Mouse (Mus musculus) intestine, postnatal 0 days (tissue): Measurements from ENCODE around the gene Bend5. TPM values are rescaled to one million over a fixed set of nuclear protein-coding genes. Genes with fewer than 3 reads are reported as not detected.

Source experiments
- ATAC-seq: fragments of 200-750 bp; cut with Nextera tagmentation; 2 replicates; pipeline ENCODE4 v1.8.0; 2017; ENCODE audit warnings: mild to moderate bottlenecking, moderate TSS enrichment, moderate library complexity
- H3K27ac ChIP-seq: fragments of 300-500 bp; sonication (generic); 2 replicates; pipeline ENCODE4 v1.5.1; 2014; ENCODE audit warnings: mild to moderate bottlenecking, low read depth, low read length, moderate library complexity
- H3K27me3 ChIP-seq: fragments of 300-500 bp; sonication (generic); replicated peaks from 2 replicates; pipeline ENCODE4 v1.6.1; 2014; ENCODE audit warnings: low read length, mixed read lengths; ENCODE audit not compliant: control insufficient read depth, insufficient read depth
- H3K36me3 ChIP-seq: fragments of 300-500 bp; sonication (generic); 2 replicates; pipeline ENCODE4 v1.6.1; 2014; ENCODE audit warnings: mild to moderate bottlenecking, moderate library complexity; ENCODE audit not compliant: control insufficient read depth, insufficient read depth
- H3K4me1 ChIP-seq: fragments of 300-500 bp; sonication (generic); replicated peaks from 2 replicates; pipeline ENCODE4 v1.6.1; 2014; ENCODE audit warnings: antibody characterized with exemption, low read length, mixed read lengths; ENCODE audit not compliant: control insufficient read depth, insufficient read depth
- H3K4me2 ChIP-seq: fragments of 300-500 bp; sonication (generic); replicated peaks from 2 replicates; pipeline ENCODE4 v1.6.1; 2014; ENCODE audit warnings: low read depth, mild to moderate bottlenecking, moderate library complexity
- H3K4me3 ChIP-seq: fragments of 300-500 bp; sonication (generic); 2 replicates; pipeline ENCODE4 v1.5.1; 2014; ENCODE audit warnings: low read depth, low read length
- H3K9ac ChIP-seq: fragments of 300-500 bp; sonication (generic); 2 replicates; pipeline ENCODE4 v1.6.1; 2014; ENCODE audit warnings: mild to moderate bottlenecking, low read depth, low read length
- H3K9me3 ChIP-seq: fragments of 300-500 bp; sonication (generic); 2 replicates; pipeline ENCODE4 v1.6.1; 2016; ENCODE audit warnings: mixed run types; ENCODE audit not compliant: control insufficient read depth
- CTCF ChIP-seq: sonication (generic); IDR thresholded peaks from 2 replicates; pipeline ENCODE4 v1.5.1; 2016; ENCODE audit warnings: low read depth, mild to moderate bottlenecking, control low read depth, antibody characterized with exemption, moderate library complexity
- WGBS: fragments of 180-500 bp; shearing (Covaris S2); extraction: QIAGEN DNeasy Blood & Tissue Kit; methylation state at CpG from one replicate; pipeline ENCODE4 v1.1.7; 2014; 5-methylcytosine and 5-hydroxymethylcytosine counted together
- polyA plus RNA-seq: library from polyadenylated mRNA; unstranded; fragments of >200 nt; fragmentation: Nextera tagmentation; extraction: Ambion mirVana; gene quantifications from 2 replicates; pipeline ENCODE4 v1.2.1, GENCODE M21; 2015

Gene Bend5
- polyA plus RNA-seq, 1 experiment from 2014 or later: 28.0 TPM

GRCm38 (mm10) chr4:111472511-111472910 is 57.7 kb downstream of the Bend5 start:
- ATAC-seq: no peak
- Histone ChIP-seq H3K9me3 (no peaks in the 10 kb centered on the region), H3K4me3 (no peak overlapping the region), H3K4me2 (no peak overlapping the region), H3K36me3 (no peaks in the 10 kb centered on the region), H3K27me3 (no peaks in the 10 kb centered on the region), H3K27ac (no peak overlapping the region), H3K4me1 (no peaks in the 10 kb centered on the region; the same call in 1 of the 2 replicates), H3K9ac (no peak overlapping the region)
- WGBS: 83% methylated on average over 3 of the region's 3 CpGs
- TF ChIP-seq CTCF: no peak

- Histone ChIP-seq H3K4me1 (no peaks in the 10 kb centered on the region; the same call in 1 of the 2 replicates), H3K9ac (no peak overlapping the region), H3K4me3 (no peak overlapping the region), H3K36me3 (no peaks in the 10 kb centered on the region), H3K4me2 (no peak overlapping the region), H3K9me3 (no peaks in the 10 kb centered on the region), H3K27me3 (no peaks in the 10 kb centered on the region), H3K27ac (no peak overlapping the region)
- TF ChIP-seq CTCF: no peak
- WGBS: 76% methylated on average over 1 of the region's 1 CpGs
- ATAC-seq: no peak
Measured at GRCm38 (mm10) chr4:111473014-111473413, 58.2 kb downstream of the Bend5 start.

DNA sequence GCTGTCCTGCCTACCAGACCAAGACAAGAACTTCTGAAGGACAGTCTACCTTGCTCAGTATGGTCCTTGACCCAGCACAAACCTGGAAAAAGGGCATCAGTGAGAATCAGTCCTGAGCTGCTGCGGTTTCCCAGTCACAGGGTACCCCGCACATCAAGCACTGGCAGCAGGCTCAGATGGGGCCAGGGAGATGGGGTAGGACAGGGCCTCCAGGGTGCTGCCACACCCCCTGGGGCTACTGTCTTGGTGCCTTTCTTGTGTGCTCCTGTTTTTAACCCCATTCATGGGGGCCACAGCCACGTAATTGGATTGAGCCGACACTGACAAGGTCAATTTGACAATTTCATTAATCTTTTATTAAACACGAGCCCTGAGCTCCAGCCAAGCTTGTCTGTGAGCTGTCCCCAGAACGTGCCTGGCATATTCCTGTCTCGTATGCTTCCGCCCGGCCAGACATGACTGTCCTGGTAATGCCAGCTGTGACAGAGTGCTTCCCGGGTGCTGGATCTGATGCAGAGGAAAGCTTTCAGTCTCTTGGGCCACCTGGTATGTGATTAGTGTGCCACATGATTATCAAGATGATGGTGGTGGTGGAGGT is 60.7 kb downstream of the Bend5 start:
- Histone ChIP-seq H3K9me3 (no peaks in the 10 kb centered on the region), H3K27me3 (no peaks in the 10 kb centered on the region), H3K9ac (no peak overlapping the region), H3K4me3 (no peak overlapping the region), H3K4me2 (no peak overlapping the region), H3K36me3 (no peaks in the 10 kb centered on the region), H3K4me1 (no peaks in the 10 kb centered on the region; the same call in 1 of the 2 replicates), H3K27ac (no peak overlapping the region)
- ATAC-seq: no peak
- 70% methylated on average over 10 of the region's 10 CpGs for WGBS
- TF ChIP-seq CTCF: no peak

DNA sequence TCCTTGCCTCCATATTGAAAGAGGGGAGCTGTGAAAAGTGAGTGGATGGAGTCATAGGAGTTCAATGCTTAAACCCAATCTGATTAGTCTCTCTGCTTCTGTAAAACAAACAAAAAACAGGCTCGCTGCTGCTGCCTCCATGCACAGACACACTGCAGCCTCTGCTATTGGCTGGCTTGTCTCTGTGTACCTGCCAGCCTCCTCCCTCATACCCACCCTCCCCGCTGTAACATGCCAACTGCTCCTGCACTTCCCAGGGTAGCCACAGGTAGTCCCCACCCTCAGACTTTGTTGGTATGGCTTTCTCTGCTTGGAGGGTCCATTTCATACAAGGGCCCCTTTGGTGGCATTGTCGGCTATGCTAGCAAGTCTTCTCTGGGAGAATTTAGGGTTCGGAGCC is 62.7 kb downstream of the Bend5 start:
- H3K36me3 ChIP-seq: no peaks in the 10 kb centered on the region
- ATAC-seq: 0 out of 2 replicates have a peak, but pooled peaks have one; percentile 22
- no peak overlapping the region for H3K4me3 ChIP-seq
- no peak overlapping the region for H3K9ac ChIP-seq
- H3K27ac ChIP-seq: no peak overlapping the region
- TF ChIP-seq CTCF: 0 out of 2 replicates have a peak, but pooled peaks have one; percentile 10
- H3K4me2 ChIP-seq: no peak overlapping the region
- no peaks in the 10 kb centered on the region for H3K9me3 ChIP-seq
- H3K4me1 ChIP-seq: no peaks in the 10 kb centered on the region
- no peaks in the 10 kb centered on the region for H3K27me3 ChIP-seq
- 46% methylated on average over 4 of the region's 4 CpGs for WGBS

- no peaks in the 10 kb centered on the region for H3K4me1 ChIP-seq
- peak; percentile 81 for ATAC-seq
- H3K4me2 ChIP-seq: no peak overlapping the region
- no peaks in the 10 kb centered on the region for H3K36me3 ChIP-seq
- no peak overlapping the region for H3K9ac ChIP-seq
- no peak overlapping the region for H3K27ac ChIP-seq
- WGBS: 52% methylated on average over 5 of the region's 5 CpGs
- H3K4me3 ChIP-seq: no peak overlapping the region
- no peaks in the 10 kb centered on the region for H3K27me3 ChIP-seq
- TF ChIP-seq CTCF: no peak
- H3K9me3 ChIP-seq: no peaks in the 10 kb centered on the region
Measured at GRCm38 (mm10) chr4:111483499-111483898, 68.7 kb downstream of the Bend5 start.

- Histone ChIP-seq H3K27me3 (no peaks in the 10 kb centered on the region), H3K9ac (no peak overlapping the region), H3K9me3 (no peaks in the 10 kb centered on the region), H3K4me2 (no peak overlapping the region), H3K36me3 (no peaks in the 10 kb centered on the region), H3K4me3 (no peak overlapping the region), H3K27ac (no peak overlapping the region), H3K4me1 (no peaks in the 10 kb centered on the region)
- WGBS: 66% methylated on average over 5 of the region's 5 CpGs
- TF ChIP-seq CTCF: no peak
- ATAC-seq: no peak
Measured at GRCm38 (mm10) chr4:111485189-111485588, 70.4 kb downstream of the Bend5 start.

GRCm38 (mm10) chr4:111486187-111486586 is 71.4 kb downstream of the Bend5 start:
- Histone ChIP-seq H3K9ac (no peak overlapping the region), H3K4me3 (no peak overlapping the region), H3K36me3 (no peaks in the 10 kb centered on the region), H3K27ac (no peak overlapping the region), H3K9me3 (no peaks in the 10 kb centered on the region), H3K4me1 (no peaks in the 10 kb centered on the region), H3K4me2 (no peak overlapping the region), H3K27me3 (no peaks in the 10 kb centered on the region)
- ATAC-seq: no peak
- TF ChIP-seq CTCF: no peak
- WGBS: 66% methylated on average over 5 of the region's 5 CpGs
